Mouse (Mus musculus) C2C12 (cell line): ENCODE data around the gene Dync1li2.

Source experiments
- CEBPB ChIP-seq: IDR thresholded peaks from one replicate; pipeline ENCODE4 v1.6.1; 2011; ENCODE audit warnings: low read depth, mild to moderate bottlenecking, control low read depth, moderate library complexity
- CTCF ChIP-seq: IDR thresholded peaks from one replicate; pipeline ENCODE4 v1.5.1; 2011; ENCODE audit not compliant: control insufficient read depth, insufficient read depth, insufficient read length
- FOSL1 ChIP-seq: IDR thresholded peaks from one replicate; pipeline ENCODE4 v1.8.0; 2011; ENCODE audit warnings: mild to moderate bottlenecking, low read length; ENCODE audit not compliant: poor library complexity, insufficient read depth, severe bottlenecking
- MAX ChIP-seq: IDR thresholded peaks from one replicate; pipeline ENCODE4 v1.6.1; 2011; ENCODE audit warnings: mild to moderate bottlenecking, control low read depth
- MYOG ChIP-seq: IDR thresholded peaks from one replicate; pipeline ENCODE4 v1.6.1; 2011; ENCODE audit not compliant: control insufficient read depth, insufficient read length; ENCODE audit errors: extremely low read depth
- USF1 ChIP-seq: IDR thresholded peaks from one replicate; pipeline ENCODE4 v1.6.1; 2011; ENCODE audit warnings: low read depth, mild to moderate bottlenecking, control low read depth, moderate library complexity

- no peak for TF ChIP-seq CTCF
- TF ChIP-seq USF1, result no peak
- no peak for TF ChIP-seq CEBPB
- no peak for TF ChIP-seq MAX
- no peak for TF ChIP-seq MYOG
- TF ChIP-seq FOSL1, result no peak
These were observed 54.9 kb downstream of the Dync1li2 start for GRCm38 (mm10) chr8:104387980-104388379.
